Mouse (Mus musculus) liver, adult 2 months (tissue): Measurements from ENCODE around the gene Kdm5a.

Experiments
- CTCF ChIP-seq: fragments of 200-500 bp; IDR thresholded peaks from 2 replicates; pipeline ENCODE4 v1.5.1; 2011; ENCODE audit warnings: low read depth, low read length, control low read depth
- POLR2A ChIP-seq: fragments of 200-500 bp; IDR thresholded peaks from 2 replicates; pipeline ENCODE4 v1.6.1; 2011; ENCODE audit warnings: low read length, control low read depth; ENCODE audit not compliant: insufficient read depth; ENCODE audit errors: extremely low read depth

- TF ChIP-seq CTCF (no peak), POLR2A (no peak)
Measured at GRCm38 (mm10) chr6:120470666-120471065, 106.7 kb downstream of the Kdm5a start.
